Mouse (Mus musculus) C2C12 (cell line): Measurements from ENCODE around the gene Pdzd2.

Experiments used
- CTCF ChIP-seq: IDR thresholded peaks from one replicate; pipeline ENCODE4 v1.5.1; 2011; ENCODE audit not compliant: control insufficient read depth, insufficient read depth, insufficient read length
- MYOG ChIP-seq: IDR thresholded peaks from one replicate; pipeline ENCODE4 v1.6.1; 2011; ENCODE audit not compliant: control insufficient read depth, insufficient read length; ENCODE audit errors: extremely low read depth
- USF1 ChIP-seq: IDR thresholded peaks from one replicate; pipeline ENCODE4 v1.6.1; 2011; ENCODE audit warnings: low read depth, mild to moderate bottlenecking, control low read depth, moderate library complexity

DNA sequence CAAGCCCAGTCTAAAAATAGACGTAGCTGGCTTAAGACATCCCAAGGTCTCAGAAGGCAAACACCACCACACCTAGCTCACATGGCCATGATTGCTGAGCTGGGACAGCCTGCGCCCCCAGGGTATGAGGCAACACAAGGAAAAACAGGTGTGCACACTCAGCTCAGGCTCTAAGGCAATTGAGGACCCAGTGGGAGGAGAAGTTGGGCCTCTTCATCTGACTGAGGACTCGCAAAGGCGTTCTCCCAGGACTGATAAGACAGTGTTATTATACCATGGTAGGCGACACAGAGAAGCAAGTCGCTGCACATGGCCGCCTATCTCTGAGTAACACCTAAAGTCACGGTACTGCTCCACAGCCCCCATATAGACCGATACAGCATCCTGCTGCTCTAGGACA lies 235.8 kb downstream of the Pdzd2 start:
- TF ChIP-seq CTCF = no peak
- TF ChIP-seq USF1 = no peak
- TF ChIP-seq MYOG = no peak
